Mouse (Mus musculus): ENCODE results near the gene Nuak2.
"Not testable (repeated sequence)": the region's sequence is repeated elsewhere in the genome, so short reads cannot be mapped to it uniquely, and the experiment has no call there.

Gene Nuak2

DNA sequence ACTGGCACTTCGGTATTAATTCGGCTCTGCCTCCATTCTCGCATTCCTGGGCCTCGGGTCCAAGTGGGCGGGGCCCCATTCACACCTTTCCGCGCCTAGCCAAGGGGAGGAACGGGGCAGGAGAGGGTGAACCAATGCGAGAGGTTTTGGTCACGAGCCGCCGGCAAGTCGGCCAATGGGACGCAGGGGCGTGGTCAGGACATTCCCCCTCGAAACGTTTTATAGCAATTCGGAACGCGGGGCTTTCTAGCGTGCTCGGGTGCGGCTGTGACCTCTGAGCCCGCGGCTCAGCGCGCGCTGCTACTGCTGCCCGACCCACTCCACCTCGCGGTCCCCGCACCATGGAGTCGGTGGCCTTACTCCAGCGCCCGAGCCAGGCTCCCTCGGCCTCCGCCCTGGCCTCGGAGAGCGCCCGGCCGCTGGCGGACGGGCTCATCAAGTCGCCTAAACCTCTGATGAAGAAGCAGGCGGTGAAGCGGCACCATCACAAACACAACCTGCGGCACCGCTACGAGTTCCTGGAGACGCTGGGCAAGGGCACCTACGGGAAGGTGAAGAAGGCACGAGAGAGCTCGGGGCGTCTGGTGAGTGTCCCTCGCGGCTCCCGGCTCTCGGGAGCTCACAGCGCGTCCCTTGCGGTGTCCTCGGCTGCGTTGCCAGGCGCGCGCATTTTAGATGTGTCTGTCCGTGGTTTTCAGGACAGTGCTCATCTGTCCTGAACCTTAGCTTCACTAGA, at the start of gene Nuak2:
Gene Nuak2, plus strand, starts transcription at position 238 of the 736 bp plus-strand sequence.
- no peaks in the 10 kb centered on the region for H3K27me3 ChIP-seq (ENCODE audit: control insufficient read depth, insufficient read depth, low read length, poor library complexity, severe bottlenecking)
- H3K36me3 ChIP-seq (ENCODE audit: control insufficient read depth, insufficient read depth, low read length, poor library complexity, severe bottlenecking): peaks cover 15% of the 10 kb centered on the region
- peak; percentile 91 for DNase-seq (ENCODE audit: low read depth, low spot score)

DNA sequence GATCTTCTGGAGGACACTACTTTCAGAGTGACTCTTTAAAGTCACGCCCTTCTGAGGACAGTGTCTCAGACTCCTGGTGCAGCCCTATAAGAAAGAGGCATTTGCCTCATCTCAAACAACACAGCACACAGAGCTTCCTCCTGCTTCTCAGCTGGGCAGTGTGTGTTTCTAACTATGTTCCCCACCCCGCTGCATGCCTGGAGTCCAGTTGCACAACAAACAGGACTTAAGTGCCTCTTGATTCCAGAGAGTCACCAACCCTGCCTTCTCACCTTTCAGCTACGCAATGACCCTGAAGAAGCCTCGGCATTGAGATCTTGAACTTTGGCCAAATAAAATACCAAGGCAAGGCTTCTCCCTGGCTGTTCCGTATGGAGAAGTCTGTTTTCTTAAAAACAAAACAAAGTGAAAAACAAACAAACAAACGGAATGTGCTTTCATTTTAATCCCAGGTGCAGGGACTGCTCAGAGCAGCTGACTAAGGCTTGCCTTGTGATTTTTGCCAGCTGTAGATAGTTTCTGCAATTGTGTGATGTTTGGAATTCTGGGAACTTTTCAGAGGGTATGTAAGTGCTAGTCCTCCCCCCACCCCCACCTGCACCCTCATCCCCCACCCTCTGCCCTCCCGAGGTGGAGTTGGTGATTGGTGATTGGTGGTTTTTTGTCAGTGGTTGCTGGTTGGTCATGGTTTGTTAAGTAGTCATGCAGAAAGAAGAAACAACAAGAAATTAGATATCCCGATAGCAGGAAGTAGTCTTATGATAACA, 49.0 kb upstream of the Nuak2 start:
- no peak for DNase-seq (ENCODE audit: low read depth, low spot score)
- no peaks in the 10 kb centered on the region for H3K36me3 ChIP-seq (ENCODE audit: control insufficient read depth, insufficient read depth, low read length, poor library complexity, severe bottlenecking)
- H3K27me3 ChIP-seq (ENCODE audit: control insufficient read depth, insufficient read depth, low read length, poor library complexity, severe bottlenecking): no peaks in the 10 kb centered on the region

DNA sequence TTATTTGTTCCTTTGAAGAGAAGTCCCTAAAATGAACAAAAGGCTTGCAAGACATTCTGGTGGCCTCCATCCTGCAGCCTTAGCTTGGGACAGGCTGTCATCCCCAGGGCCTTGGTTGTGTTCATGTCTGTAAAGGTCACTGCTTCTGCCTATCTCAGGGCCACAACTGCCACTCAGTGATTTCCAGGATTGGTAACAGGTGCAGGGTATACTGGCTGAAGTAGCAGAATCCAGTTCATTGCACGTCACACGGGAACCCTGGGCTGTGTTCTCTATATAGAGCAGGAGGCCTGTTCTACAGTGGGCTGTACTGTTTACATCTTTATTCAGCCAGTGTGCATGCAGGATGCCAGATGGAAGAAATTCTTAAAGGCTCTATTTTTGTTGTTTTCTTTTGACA, 48.0 kb upstream of the Nuak2 start:
- DNase-seq (ENCODE audit: low read depth, low spot score): no peak
- Histone ChIP-seq H3K36me3 (ENCODE audit: control insufficient read depth, insufficient read depth, low read length, poor library complexity, severe bottlenecking) (no peaks in the 10 kb centered on the region), H3K27me3 (ENCODE audit: control insufficient read depth, insufficient read depth, low read length, poor library complexity, severe bottlenecking) (no peaks in the 10 kb centered on the region)

GRCm38 (mm10) chr1:132268418-132269060, 47.4 kb upstream of the Nuak2 start:
- H3K27me3 ChIP-seq (ENCODE audit: control insufficient read depth, insufficient read depth, low read length, poor library complexity, severe bottlenecking): no peaks in the 10 kb centered on the region
- no peaks in the 10 kb centered on the region for H3K36me3 ChIP-seq (ENCODE audit: control insufficient read depth, insufficient read depth, low read length, poor library complexity, severe bottlenecking)
- DNase-seq (ENCODE audit: low read depth, low spot score): no peak

DNA sequence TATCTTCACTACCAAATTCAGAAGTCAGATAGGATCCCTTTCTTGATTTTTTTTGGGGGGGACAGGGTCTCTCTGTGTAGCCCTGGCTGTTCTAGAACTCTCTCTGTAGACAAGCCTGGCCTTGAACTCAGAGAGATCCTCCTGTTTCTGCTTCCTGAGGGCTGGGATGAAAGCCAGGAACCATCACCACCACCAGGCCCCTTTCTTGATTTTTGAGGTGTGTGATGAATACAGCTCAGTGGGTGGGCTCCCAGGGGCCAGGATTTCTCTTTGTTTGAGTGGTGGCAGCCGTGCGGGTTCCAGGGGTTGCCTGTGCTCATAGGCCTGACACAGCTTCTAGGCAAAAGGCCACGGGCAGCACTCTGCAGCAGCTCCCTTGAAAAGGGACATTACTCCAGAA, 44.7 kb upstream of the Nuak2 start:
- Histone ChIP-seq H3K27me3 (ENCODE audit: control insufficient read depth, insufficient read depth, low read length, poor library complexity, severe bottlenecking) (no peaks in the 10 kb centered on the region), H3K36me3 (ENCODE audit: control insufficient read depth, insufficient read depth, low read length, poor library complexity, severe bottlenecking) (no peaks in the 10 kb centered on the region)
- DNase-seq (ENCODE audit: low read depth, low spot score): no peak

DNA sequence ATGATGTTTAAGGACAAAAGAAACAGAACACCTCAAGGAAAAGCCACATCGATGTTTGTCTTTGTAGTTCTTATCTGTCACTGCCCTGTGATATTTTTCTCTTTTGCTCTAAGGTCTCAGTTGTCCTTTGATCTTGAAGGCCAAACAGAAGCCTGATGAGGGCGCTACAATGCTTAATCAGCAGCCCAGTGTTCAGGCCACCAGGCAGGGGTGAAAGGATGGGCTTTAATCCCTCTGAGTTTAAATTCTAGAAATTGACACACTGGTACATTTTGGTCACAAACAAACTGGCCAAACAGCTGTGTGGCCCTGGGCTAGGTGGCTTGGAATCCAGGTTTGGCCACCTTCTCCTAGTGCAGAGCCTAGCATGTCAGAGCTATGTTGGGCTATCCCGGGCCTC, 39.2 kb upstream of the Nuak2 start:
- no peaks in the 10 kb centered on the region for H3K27me3 ChIP-seq (ENCODE audit: control insufficient read depth, insufficient read depth, low read length, poor library complexity, severe bottlenecking)
- no peak for DNase-seq (ENCODE audit: low read depth, low spot score)
- H3K36me3 ChIP-seq (ENCODE audit: control insufficient read depth, insufficient read depth, low read length, poor library complexity, severe bottlenecking): no peaks in the 10 kb centered on the region

- Histone ChIP-seq H3K36me3 (ENCODE audit: control insufficient read depth, insufficient read depth, low read length, poor library complexity, severe bottlenecking) (no peaks in the 10 kb centered on the region), H3K27me3 (ENCODE audit: control insufficient read depth, insufficient read depth, low read length, poor library complexity, severe bottlenecking) (no peaks in the 10 kb centered on the region)
- DNase-seq (ENCODE audit: low read depth, low spot score): no peak
Observed at GRCm38 (mm10) chr1:132277124-132277523, 38.8 kb upstream of the Nuak2 start.

DNA sequence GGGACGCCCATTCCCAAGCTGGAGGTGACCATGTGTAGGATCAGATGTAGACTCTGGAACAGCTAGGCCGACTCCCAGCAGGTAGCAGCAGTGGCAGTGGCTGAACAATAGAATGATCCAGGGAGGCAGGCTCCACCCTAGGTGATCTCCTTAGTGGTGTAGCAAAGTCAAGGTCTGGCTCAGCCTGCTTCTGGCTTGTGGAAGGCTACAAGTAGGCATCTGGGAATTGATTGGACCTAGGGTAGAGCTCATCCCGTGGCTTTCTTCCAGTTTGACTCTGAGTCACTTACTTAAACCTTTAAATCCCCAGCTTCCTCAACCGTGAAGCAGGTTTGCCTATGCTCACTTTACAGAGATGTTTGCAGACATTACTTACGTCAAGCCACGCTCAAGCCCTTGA, 35.3 kb upstream of the Nuak2 start:
- H3K36me3 ChIP-seq (ENCODE audit: control insufficient read depth, insufficient read depth, low read length, poor library complexity, severe bottlenecking); H3K27me3 ChIP-seq (ENCODE audit: control insufficient read depth, insufficient read depth, low read length, poor library complexity, severe bottlenecking); DNase-seq (ENCODE audit: low read depth, low spot score): not testable (repeated sequence)

DNA sequence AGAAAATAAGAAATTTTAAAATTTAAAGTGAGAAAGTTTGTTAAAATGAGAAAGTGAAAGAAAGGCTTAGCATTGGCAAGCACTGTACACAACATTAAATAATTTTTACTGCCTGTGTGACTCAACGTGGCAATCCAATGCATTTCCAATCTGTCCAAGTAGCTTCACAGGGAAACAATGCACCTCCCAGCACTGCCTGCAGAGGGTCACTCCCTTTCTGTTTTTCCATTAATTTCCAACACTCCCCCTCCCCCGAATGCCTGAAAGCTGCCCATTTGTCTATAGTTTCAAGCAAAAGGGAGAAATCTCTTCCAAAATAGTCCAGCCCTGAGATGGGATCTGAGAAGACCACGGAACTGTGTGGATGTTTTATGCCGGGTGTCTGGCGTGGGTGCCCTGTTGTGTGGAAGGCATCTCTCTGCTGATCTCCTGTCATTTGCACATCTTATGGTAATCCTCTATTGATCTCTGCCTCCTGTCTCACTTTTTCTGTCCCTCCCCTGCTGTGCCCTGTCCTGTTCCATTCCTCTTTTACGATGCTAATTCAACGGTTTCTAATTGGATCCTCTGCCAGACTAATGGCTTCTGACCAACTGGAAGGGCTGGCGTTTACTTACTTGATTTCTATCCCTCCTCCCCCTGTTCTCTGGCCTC, 34.3 kb upstream of the Nuak2 start:
- DNase-seq (ENCODE audit: low read depth, low spot score): no peak
- no peaks in the 10 kb centered on the region for H3K27me3 ChIP-seq (ENCODE audit: control insufficient read depth, insufficient read depth, low read length, poor library complexity, severe bottlenecking)
- H3K36me3 ChIP-seq (ENCODE audit: control insufficient read depth, insufficient read depth, low read length, poor library complexity, severe bottlenecking): no peaks in the 10 kb centered on the region

- DNase-seq (ENCODE audit: low read depth, low spot score): no peak
Observed at GRCm38 (mm10) chr1:132282177-132282536, 33.8 kb upstream of the Nuak2 start.

DNA sequence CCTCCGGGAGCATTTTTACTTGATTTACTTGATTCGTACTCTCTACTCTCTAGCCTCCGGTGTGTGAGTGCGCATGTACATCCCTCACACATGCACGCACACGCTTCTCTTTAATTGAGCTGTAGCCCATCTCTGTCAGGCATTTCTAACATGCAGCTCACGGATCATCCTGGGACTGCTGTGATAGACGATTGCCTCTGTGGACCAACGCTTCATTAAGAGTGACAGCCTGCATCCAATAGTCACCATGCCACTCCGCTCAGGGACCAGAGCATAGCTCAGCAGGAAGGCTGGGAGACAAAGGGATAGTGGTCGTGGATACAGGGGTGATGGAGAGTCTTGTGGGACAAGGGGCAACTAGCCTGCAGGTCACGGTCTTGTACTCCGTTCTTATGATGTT, 32.9 kb upstream of the Nuak2 start:
- no peak for DNase-seq (ENCODE audit: low read depth, low spot score)
- Histone ChIP-seq H3K27me3 (ENCODE audit: control insufficient read depth, insufficient read depth, low read length, poor library complexity, severe bottlenecking) (no peaks in the 10 kb centered on the region), H3K36me3 (ENCODE audit: control insufficient read depth, insufficient read depth, low read length, poor library complexity, severe bottlenecking) (no peaks in the 10 kb centered on the region)

More at GRCm38 (mm10) chr1:132282177-132282536, 33.8 kb upstream of the Nuak2 start:
- Histone ChIP-seq H3K27me3 (ENCODE audit: control insufficient read depth, insufficient read depth, low read length, poor library complexity, severe bottlenecking) (no peaks in the 10 kb centered on the region), H3K36me3 (ENCODE audit: control insufficient read depth, insufficient read depth, low read length, poor library complexity, severe bottlenecking) (no peaks in the 10 kb centered on the region)

- H3K27me3 ChIP-seq (ENCODE audit: control insufficient read depth, insufficient read depth, low read length, poor library complexity, severe bottlenecking): no peaks in the 10 kb centered on the region
- no peak for DNase-seq (ENCODE audit: low read depth, low spot score)
- H3K36me3 ChIP-seq (ENCODE audit: control insufficient read depth, insufficient read depth, low read length, poor library complexity, severe bottlenecking): no peaks in the 10 kb centered on the region
Observed at GRCm38 (mm10) chr1:132286735-132287134, 29.2 kb upstream of the Nuak2 start.

- H3K36me3 ChIP-seq (ENCODE audit: control insufficient read depth, insufficient read depth, low read length, poor library complexity, severe bottlenecking): no peaks in the 10 kb centered on the region
- no peak for DNase-seq (ENCODE audit: low read depth, low spot score)
Observed at GRCm38 (mm10) chr1:132287445-132287844, 28.5 kb upstream of the Nuak2 start.

DNA sequence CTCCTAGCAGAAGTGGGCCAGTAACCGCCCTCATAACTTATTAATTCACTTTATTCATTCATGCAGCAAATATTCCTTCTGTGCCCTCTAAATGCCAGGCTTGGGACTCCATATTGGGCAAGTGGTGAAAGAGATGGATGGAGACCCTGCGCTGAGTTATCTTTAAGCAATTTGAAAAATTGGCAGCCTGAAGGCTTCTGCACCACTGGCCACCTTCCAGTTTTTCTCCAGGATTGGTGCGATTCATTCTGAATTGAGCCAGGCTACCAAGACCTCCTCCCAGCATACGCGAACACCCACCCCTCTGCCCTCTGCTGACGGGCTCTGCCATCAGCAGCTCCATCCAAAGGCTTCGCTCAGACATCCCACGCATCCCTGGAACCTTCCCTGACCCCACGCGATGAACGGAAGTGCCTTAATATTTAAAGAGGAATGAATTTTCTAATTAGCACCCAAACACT, 27.9 kb upstream of the Nuak2 start:
- H3K27me3 ChIP-seq (ENCODE audit: control insufficient read depth, insufficient read depth, low read length, poor library complexity, severe bottlenecking): no peaks in the 10 kb centered on the region
- no peak for DNase-seq (ENCODE audit: low read depth, low spot score)
- H3K36me3 ChIP-seq (ENCODE audit: control insufficient read depth, insufficient read depth, low read length, poor library complexity, severe bottlenecking): no peaks in the 10 kb centered on the region

More at GRCm38 (mm10) chr1:132287445-132287844, 28.5 kb upstream of the Nuak2 start:
- H3K27me3 ChIP-seq (ENCODE audit: control insufficient read depth, insufficient read depth, low read length, poor library complexity, severe bottlenecking): no peaks in the 10 kb centered on the region

DNA sequence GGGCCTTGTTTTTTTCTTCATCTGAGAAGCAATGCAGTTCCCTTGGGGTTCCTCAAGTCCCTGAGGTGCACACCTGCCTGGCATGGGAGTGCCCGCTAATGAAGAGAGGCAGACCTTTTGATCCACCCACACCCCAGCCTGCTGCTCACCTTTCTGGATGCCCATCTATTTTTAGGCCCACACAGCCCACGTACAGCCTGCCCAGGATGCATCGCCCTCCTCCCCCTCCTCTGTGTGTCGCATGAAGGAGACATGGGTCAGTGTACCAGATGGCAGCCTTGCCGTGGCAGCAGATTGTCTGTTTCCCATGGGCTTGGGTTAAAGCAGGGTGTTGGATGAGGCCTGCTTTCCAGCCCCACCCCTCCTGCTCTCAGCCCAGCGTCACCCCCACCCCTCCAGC, 26.0 kb upstream of the Nuak2 start:
- Histone ChIP-seq H3K36me3 (ENCODE audit: control insufficient read depth, insufficient read depth, low read length, poor library complexity, severe bottlenecking) (no peaks in the 10 kb centered on the region), H3K27me3 (ENCODE audit: control insufficient read depth, insufficient read depth, low read length, poor library complexity, severe bottlenecking) (no peaks in the 10 kb centered on the region)
- DNase-seq (ENCODE audit: low read depth, low spot score): peak; percentile 58
